Mouse (Mus musculus) Patski (cell line): ENCODE results near the gene Mmrn2. TPM values are rescaled to one million over a fixed set of nuclear protein-coding genes. Genes with fewer than 3 reads are reported as not detected.

Source experiments
- ATAC-seq: fragments of 100-300 bp; one replicate; pipeline ENCODE4 v1.8.0; 2021
- CTCF ChIA-PET: fragments of 350-600 bp; sonication (Branson Sonifier 250); formaldehyde crosslinking; loops from one replicate; lab custom pipeline; 2022; ENCODE audit warnings: inconsistent platforms; lab: Charles Lee
- POLR2A ChIA-PET: fragments of 350-600 bp; sonication (Branson Sonifier 250); formaldehyde crosslinking; loops from one replicate; lab custom pipeline; 2022; ENCODE audit warnings: antibody characterized with exemption, inconsistent platforms; lab: Charles Lee
- DNase-seq: peaks from one replicate; pipeline ENCODE4 v3.0.0-alpha.2; 2011; ENCODE audit warnings: low read depth, low spot score
- H3K27me3 ChIP-seq: fragments of 371-371 bp; one replicate; pipeline ENCODE4 v1.5.1; 2021
- CTCF ChIP-seq: fragments of 100-300 bp; IDR thresholded peaks from one replicate; pipeline ENCODE4 v1.5.1; 2021
- in situ Hi-C: fragments of 300-500 bp; cut with MboI; formaldehyde crosslinking; loops from 3 replicates; pipeline ENCODE4 v1.11.1; 2018; ENCODE audit warnings: low pct_unique_long_range_greater_than_20kb, mixed read lengths
- polyA plus RNA-seq: library from polyadenylated mRNA; unstranded; gene quantifications from one replicate; pipeline ENCODE4 v1.2.3, GENCODE M21; 2021

Mmrn2 gene
- polyA plus RNA-seq, 1 experiment from 2014 or later: 0.04 TPM

GRCm38 (mm10) chr14:34372646-34373045 lies 2.6 kb upstream of the Mmrn2 start:
- POLR2A ChIA-PET: no interaction called here

GRCm38 (mm10) chr14:34373581-34373980 lies 1.7 kb upstream of the Mmrn2 start:
- POLR2A ChIA-PET: no interaction called here
- DNase-seq: no peak
- in situ Hi-C loops: no loop called here
- no peak for ATAC-seq
- H3K27me3 ChIP-seq: no peaks in the 10 kb centered on the region
- CTCF ChIA-PET: no interaction called here
- no peak for TF ChIP-seq CTCF

More at GRCm38 (mm10) chr14:34372646-34373045, 2.6 kb upstream of the Mmrn2 start:
- DNase-seq: no peak
- no peaks in the 10 kb centered on the region for H3K27me3 ChIP-seq
- in situ Hi-C loops: no loop called here
- ATAC-seq: no peak
- CTCF ChIA-PET: interaction anchor here (1.3 to 2.0 kb wide), 2 partner anchors 9 to 28 kb away, joined by 3 to 7 read pairs; no protein-coding TSS in a partner anchor
- no peak for TF ChIP-seq CTCF

- ATAC-seq: no peak
- ChIA-PET CTCF (no interaction called here), POLR2A (no interaction called here)
- TF ChIP-seq CTCF: no peak
- no peaks in the 10 kb centered on the region for H3K27me3 ChIP-seq
- in situ Hi-C loops: no loop called here
- DNase-seq: no peak
These were observed 688 bp upstream of the Mmrn2 start, which contains the start of gene Sncg for GRCm38 (mm10) chr14:34374577-34374976. Gene Sncg, minus strand, starts transcription at chr14:34374789.

GRCm38 (mm10) chr14:34375941-34376340 lies 676 bp downstream of the Mmrn2 start:
- no peaks in the 10 kb centered on the region for H3K27me3 ChIP-seq
- in situ Hi-C loops: no loop called here
- POLR2A ChIA-PET: no interaction called here
- no peak for TF ChIP-seq CTCF
- ATAC-seq (peak; percentile 25), DNase-seq (no peak)
- CTCF ChIA-PET: interaction anchor here (1.0 to 2.6 kb wide), 2 partner anchors 10 to 12 kb away, joined by 3 to 11 read pairs; no protein-coding TSS in a partner anchor

- H3K27me3 ChIP-seq: no peaks in the 10 kb centered on the region
- TF ChIP-seq CTCF: no peak
- ChIA-PET POLR2A (no interaction called here), CTCF (interaction anchor here (2.6 kb wide), 1 partner anchor 14 kb away, joined by 11 read pairs; no protein-coding TSS in a partner anchor)
- ATAC-seq (no peak), DNase-seq (no peak)
- in situ Hi-C loops: no loop called here
These were observed 1.9 kb downstream of the Mmrn2 start for GRCm38 (mm10) chr14:34377121-34377520.

- in situ Hi-C loops: no loop called here
- TF ChIP-seq CTCF: no peak
- POLR2A ChIA-PET: interaction anchor here (0.6 to 1.0 kb wide), 2 partner anchors 25 to 189 kb away, joined by 3 to 4 read pairs; no protein-coding TSS in a partner anchor
- H3K27me3 ChIP-seq: no peaks in the 10 kb centered on the region
- CTCF ChIA-PET: interaction anchor here (1.2 to 1.7 kb wide), 3 partner anchors 15 to 23 kb away, joined by 3 read pairs; no protein-coding TSS in a partner anchor
- DNase-seq (no peak), ATAC-seq (peak; percentile 46)
These were observed 3.5 kb downstream of the Mmrn2 start for GRCm38 (mm10) chr14:34378560-34379331.

- no peaks in the 10 kb centered on the region for H3K27me3 ChIP-seq
- DNase-seq: no peak
- POLR2A ChIA-PET: interaction anchor here (0.7 kb wide), 1 partner anchor 9 kb away, joined by 3 read pairs; no protein-coding TSS in a partner anchor
- CTCF ChIA-PET: interaction anchor here (0.8 to 1.4 kb wide), 2 partner anchors 11 to 12 kb away, joined by 3 read pairs; no protein-coding TSS in a partner anchor
- no peak for ATAC-seq
- no peak for TF ChIP-seq CTCF
- in situ Hi-C loops: no loop called here
These were observed 7.8 kb downstream of the Mmrn2 start for GRCm38 (mm10) chr14:34382921-34383704.

GRCm38 (mm10) chr14:34393295-34393694 lies 18.0 kb downstream of the Mmrn2 start:
- in situ Hi-C loops: no loop called here
- POLR2A ChIA-PET: no interaction called here
- CTCF ChIA-PET: interaction anchor here (1.0 to 1.6 kb wide), 2 partner anchors 11 to 14 kb away, joined by 3 read pairs; no protein-coding TSS in a partner anchor
- ATAC-seq (no peak), DNase-seq (no peak)
- no peaks in the 10 kb centered on the region for H3K27me3 ChIP-seq
- TF ChIP-seq CTCF: no peak

- ATAC-seq (no peak), DNase-seq (no peak)
- in situ Hi-C loops: no loop called here
- H3K27me3 ChIP-seq: no peaks in the 10 kb centered on the region
- POLR2A ChIA-PET: no interaction called here
- TF ChIP-seq CTCF: no peak
- CTCF ChIA-PET: interaction anchor here (1.5 kb wide), 1 partner anchor 17 kb away, joined by 3 read pairs; no protein-coding TSS in a partner anchor
These were observed 22.6 kb downstream of the Mmrn2 start for GRCm38 (mm10) chr14:34397871-34398270.

GRCm38 (mm10) chr14:34398901-34399300 lies 23.6 kb downstream of the Mmrn2 start:
- no peak for TF ChIP-seq CTCF
- DNase-seq: no peak
- ChIA-PET POLR2A (no interaction called here), CTCF (interaction anchor here (0.7 to 1.5 kb wide), 2 partner anchors 10 to 18 kb away, joined by 3 read pairs; no protein-coding TSS in a partner anchor)
- no peaks in the 10 kb centered on the region for H3K27me3 ChIP-seq
- no peak for ATAC-seq
- in situ Hi-C loops: no loop called here
